Mouse (Mus musculus) liver, postnatal 0 days (tissue): Measurements from ENCODE around the gene Gm21985.

Experiments
- CTCF ChIP-seq: sonication (generic); IDR thresholded peaks from 2 replicates; pipeline ENCODE4 v1.5.1; 2016; ENCODE audit warnings: antibody characterized with exemption, low read depth
- EP300 ChIP-seq: IDR thresholded peaks from 2 replicates; pipeline ENCODE4 v1.6.1; 2016; ENCODE audit warnings: antibody characterized with exemption, low read depth, mild to moderate bottlenecking

DNA sequence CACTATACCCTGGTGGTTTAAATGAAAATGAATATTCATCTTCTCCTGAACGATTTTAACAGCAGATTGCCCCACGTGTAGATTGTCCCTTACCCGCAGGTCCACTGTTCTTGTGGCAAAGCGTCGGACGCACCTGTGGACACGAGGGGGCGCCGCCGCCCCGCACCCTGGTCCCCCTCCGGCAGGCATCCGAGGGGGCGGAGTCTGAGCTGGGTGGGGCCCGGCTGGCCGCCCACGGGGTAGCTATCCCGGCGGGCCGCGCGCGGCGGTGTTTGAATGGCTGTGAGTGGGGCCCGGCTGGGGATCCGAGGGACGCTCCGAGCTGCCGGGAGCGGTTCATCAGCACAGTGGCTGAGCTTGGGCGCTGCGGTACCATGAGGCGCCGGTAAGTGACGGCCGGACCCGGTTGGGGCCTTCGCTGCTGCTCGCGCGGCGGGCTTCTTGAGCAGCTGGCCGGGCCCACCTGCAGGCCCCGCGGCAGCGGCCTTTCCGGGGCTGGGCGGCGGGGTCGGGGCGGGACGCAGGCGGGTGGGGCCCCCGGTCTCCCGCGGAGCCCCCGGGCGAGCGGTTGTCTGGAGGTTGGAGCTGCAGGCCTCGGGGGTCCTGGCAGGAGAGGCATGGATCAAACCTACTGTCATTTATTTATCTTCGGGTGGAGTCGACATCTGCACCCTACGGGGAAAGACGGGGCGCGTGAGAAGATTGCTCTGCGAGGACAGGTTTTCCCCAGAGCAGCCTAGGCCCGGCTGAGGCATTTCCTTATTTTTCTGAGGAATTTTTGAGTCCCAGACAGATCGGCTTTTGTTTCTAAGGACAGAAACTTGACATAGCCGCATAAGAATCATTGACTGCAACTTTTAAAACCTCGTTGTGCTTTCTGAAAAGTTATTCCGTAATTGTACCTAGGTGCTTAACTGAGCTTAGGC lies 113.1 kb downstream of the Gm21985 start, which contains the start of gene Katnbl1:
- TF ChIP-seq EP300 (no peak), CTCF (peak; percentile 98)
